Mouse (Mus musculus) ES-E14 (cell line): Measurements from ENCODE around the gene Hist2h3b.

Experiments used
- CHD2 ChIP-seq: IDR thresholded peaks from 2 replicates; pipeline ENCODE4 v1.6.1; 2014; ENCODE audit warnings: mild to moderate bottlenecking, low read depth, low read length, inconsistent platforms
- ZC3H11A ChIP-seq: IDR thresholded peaks from 2 replicates; pipeline ENCODE4 v1.6.1; 2012; ENCODE audit warnings: low read depth, mild to moderate bottlenecking, inconsistent platforms, low read length, borderline replicate concordance
- ZNF384 ChIP-seq: IDR thresholded peaks from 2 replicates; pipeline ENCODE4 v1.6.1; 2012; ENCODE audit warnings: low read depth, low read length, inconsistent platforms

- no peak for TF ChIP-seq ZC3H11A
- no peak for TF ChIP-seq CHD2
- TF ChIP-seq ZNF384 = no peak
Observed at GRCm38 (mm10) chr3:96250890-96251289, 17.6 kb upstream of the Hist2h3b start.
